Mouse (Mus musculus) olfactory bulb, adult 2 months (tissue): ENCODE measurements around the gene Ubn2.

ENCODE experiments used
- CTCF ChIP-seq: fragments of 200-500 bp; IDR thresholded peaks from 2 replicates; pipeline ENCODE4 v1.5.1; 2012; ENCODE audit warnings: low read depth, mild to moderate bottlenecking, low read length, moderate library complexity; ENCODE audit not compliant: insufficient read depth
- POLR2A ChIP-seq: fragments of 200-500 bp; IDR thresholded peaks from 2 replicates; pipeline ENCODE4 v1.6.1; 2012; ENCODE audit warnings: mild to moderate bottlenecking, low read depth, low read length, moderate library complexity; ENCODE audit not compliant: insufficient read depth

GRCm38 (mm10) chr6:38495641-38496040 is 61.9 kb downstream of the Ubn2 start:
- TF ChIP-seq CTCF, result no peak
- TF ChIP-seq POLR2A, result no peak
